Comparison of ENCODE assay signal across 18 mouse cellular contexts in the genomic region with DNA sequence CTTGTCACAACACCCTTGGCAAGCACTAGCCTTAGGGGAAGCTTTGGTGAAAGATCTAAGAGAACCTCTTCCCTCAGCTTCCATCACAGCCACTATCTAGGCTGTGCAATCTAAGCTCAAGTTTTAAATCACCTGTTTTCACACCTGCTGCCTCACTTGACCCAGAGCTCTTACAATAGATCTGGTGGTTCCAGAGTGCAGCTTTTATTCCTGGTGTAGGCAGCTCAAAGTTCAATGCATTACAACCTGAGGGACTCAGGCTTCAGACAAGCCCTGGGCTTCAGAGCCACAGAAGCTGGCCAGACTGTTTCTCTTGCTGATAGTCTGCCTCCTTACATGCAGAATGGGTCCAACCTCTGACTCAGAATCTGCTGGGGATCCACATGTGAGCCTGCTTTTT. TPM values are rescaled to one million over a fixed set of nuclear protein-coding genes. Genes with fewer than 3 reads are reported as not detected.
"Had no signal": no experiment of that assay in that cellular context is flagged by ENCODE, and none has a peak within 500 bp of the region (broad histone marks: within the 10 kb centered on the region; RNA-seq: fewer than 3 reads in every experiment).

No protein-coding gene starts in this region.

- ATAC-seq: liver, postnatal 0 days; midbrain, embryonic 16.5 days had no signal

- H3K4me1 ChIP-seq: liver, embryonic 15.5 days; lung, embryonic 15.5 days; midbrain, embryonic 10.5 days; midbrain, embryonic 12.5 days; neural tube, embryonic 13.5 days; neural tube, embryonic 15.5 days had no signal

- H3K36me3 ChIP-seq: liver, embryonic 15.5 days; lung, embryonic 15.5 days; midbrain, embryonic 10.5 days; midbrain, embryonic 12.5 days; neural tube, embryonic 13.5 days; neural tube, embryonic 15.5 days had no signal

- H3K27me3 ChIP-seq: liver, embryonic 15.5 days; lung, embryonic 15.5 days; midbrain, embryonic 12.5 days; neural tube, embryonic 13.5 days; neural tube, embryonic 15.5 days had no signal

- DNase-seq: liver, postnatal 0 days; lung, adult 2 months; lung, postnatal 10 days; lung, postnatal 4 days; midbrain, embryonic 14.5 days; right cerebral cortex, postnatal 14 days; spleen, adult 18-20 months; thymus, adult 18-20 months; thymus, postnatal 14 days; thymus, postnatal 36 days had no signal

- H3K9ac ChIP-seq: liver, embryonic 15.5 days; liver, postnatal 0 days; lung, embryonic 15.5 days; midbrain, embryonic 12.5 days; neural tube, embryonic 13.5 days; neural tube, embryonic 15.5 days had no signal

- H3K4me3 ChIP-seq: liver, embryonic 15.5 days; lung, embryonic 15.5 days; midbrain, embryonic 10.5 days; midbrain, embryonic 12.5 days; myocyte; neural tube, embryonic 13.5 days; neural tube, embryonic 15.5 days had no signal

- H3K27ac ChIP-seq: liver, embryonic 15.5 days; lung, embryonic 15.5 days; midbrain, embryonic 10.5 days; midbrain, embryonic 12.5 days; neural tube, embryonic 13.5 days; neural tube, embryonic 15.5 days had no signal

- H3K9me3 ChIP-seq: liver, embryonic 15.5 days; lung, embryonic 15.5 days; midbrain, embryonic 10.5 days; midbrain, embryonic 12.5 days; neural tube, embryonic 13.5 days; neural tube, embryonic 15.5 days had no signal

- H3K4me2 ChIP-seq: liver, embryonic 15.5 days; lung, embryonic 15.5 days; midbrain, embryonic 12.5 days; neural tube, embryonic 13.5 days; neural tube, embryonic 15.5 days had no signal

RNA-seq across cellular contexts. Expression of a gene that starts 51.5 kb away (rescaled TPM):
- polyA plus RNA-seq: myocyte had no signal
